Mouse (Mus musculus) c-Kit-positive CD71-positive TER-119-positive erythroid progenitor cells, embryonic 14.5 days (primary cell): Measurements from ENCODE around the gene Tff2.

ENCODE experiments used
- DNase-seq: peaks from one replicate; pipeline ENCODE4 v3.0.0-alpha.2; 2013; ENCODE audit warnings: low spot score

Gene Tff2

DNA sequence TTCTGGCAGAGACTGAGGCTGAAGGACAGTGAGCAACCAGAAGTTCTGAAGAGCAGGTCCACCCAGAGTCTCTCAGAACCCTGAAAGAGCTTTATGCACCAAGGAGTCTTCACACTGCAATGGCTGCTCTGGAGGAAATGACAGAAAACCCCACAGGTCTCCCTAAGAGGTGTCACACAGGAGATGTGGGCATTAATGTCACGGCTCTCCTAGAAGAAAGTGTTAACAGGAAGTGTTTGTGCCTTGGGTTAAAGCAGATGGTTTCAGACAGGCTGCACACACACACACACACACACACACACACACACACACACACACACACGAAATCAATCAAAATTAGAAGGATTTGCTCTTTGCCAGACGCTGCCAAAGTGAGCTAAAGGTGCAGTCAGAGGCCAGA lies 7.8 kb downstream of the Tff2 start:
- DNase-seq, result no peak

DNA sequence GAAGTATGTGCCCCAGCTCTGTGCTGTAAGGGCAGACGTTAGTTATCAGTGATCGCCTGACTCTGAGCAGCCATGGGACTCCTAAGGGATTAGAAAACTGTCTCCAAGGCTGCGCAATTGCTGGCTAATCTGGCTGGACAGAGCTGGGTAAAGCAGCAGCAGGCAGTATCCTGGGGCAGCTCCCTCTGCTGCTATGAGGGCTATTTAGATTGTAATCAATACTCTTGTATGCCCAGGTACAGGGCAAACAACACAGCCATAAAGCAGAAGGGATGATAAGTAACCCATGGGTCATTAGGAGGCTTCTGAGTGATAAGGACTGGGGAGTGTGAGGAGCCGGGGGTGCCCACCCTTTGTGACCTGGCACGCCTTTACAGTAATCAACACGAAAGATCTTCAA lies 9.2 kb downstream of the Tff2 start:
- DNase-seq, result no peak

DNA sequence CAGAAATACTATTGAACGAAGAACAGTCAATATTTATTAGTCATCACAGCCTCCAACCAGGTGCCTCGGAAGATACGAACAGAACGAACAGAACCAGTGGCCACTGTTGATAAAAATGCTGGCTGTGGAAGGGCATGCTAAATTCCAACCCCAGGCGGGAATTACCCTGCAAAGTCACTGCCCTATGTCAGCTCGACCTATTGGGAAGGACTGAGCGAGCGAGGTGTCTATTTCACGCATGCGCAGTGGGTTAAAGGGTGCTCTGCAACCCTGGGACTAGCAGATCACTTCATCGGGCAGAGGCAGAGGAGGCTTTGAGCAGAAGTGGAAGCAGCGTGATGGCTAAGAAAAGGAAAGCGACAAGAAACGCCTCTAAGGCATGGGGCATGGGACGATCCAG lies 10.3 kb downstream of the Tff2 start:
- no peak for DNase-seq

DNA sequence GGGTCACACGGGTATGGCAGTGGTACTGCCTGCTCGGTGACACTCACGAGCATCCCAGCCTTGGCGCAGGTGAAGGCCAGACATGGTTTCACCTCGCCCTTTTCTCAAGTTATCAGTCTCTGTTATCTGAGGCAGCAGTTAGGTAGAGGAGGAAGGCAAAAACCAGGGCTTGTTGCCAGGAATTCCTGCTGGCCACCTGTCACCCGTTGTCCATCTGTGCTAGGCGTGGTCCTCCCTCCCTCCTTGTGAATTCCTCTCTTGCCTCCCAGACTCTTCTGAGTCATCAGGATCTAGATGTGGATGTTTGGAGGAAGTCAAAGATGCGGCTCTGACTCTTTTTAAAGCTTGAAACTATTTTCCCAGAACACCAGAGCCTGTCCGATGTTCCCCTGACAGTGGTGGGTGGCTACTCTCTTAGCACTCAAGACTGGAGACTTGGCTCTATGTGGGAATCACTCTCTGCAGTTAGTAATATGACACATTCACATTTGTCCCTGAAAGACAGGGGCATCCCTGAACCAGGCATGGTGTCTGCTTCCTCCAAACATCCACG lies 12.7 kb downstream of the Tff2 start:
- no peak for DNase-seq

DNA sequence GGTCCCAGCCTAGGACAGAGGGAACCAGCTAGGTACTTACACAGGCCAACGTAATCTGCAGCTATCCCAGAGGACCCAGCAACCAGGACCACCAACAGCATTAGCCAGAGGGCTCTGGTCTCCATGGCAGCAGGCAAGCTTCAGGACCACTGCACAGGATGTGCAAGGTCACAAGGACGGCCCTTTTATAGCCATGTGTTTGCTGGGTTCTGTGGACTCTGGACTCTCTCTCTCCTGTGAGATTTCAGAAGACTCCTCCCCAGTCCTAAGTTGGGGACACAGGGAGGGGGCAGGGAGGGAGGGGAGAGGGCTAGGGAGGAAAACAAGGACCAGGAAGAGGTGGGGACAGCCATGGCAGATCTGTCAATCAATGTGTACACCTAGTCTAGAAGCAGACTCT lies 14.6 kb downstream of the Tff2 start, which contains the start of gene Tff3:
TSS of gene Tff3 (minus strand) at position 195 of the 400 bp plus-strand sequence.
- DNase-seq, result no peak

DNA sequence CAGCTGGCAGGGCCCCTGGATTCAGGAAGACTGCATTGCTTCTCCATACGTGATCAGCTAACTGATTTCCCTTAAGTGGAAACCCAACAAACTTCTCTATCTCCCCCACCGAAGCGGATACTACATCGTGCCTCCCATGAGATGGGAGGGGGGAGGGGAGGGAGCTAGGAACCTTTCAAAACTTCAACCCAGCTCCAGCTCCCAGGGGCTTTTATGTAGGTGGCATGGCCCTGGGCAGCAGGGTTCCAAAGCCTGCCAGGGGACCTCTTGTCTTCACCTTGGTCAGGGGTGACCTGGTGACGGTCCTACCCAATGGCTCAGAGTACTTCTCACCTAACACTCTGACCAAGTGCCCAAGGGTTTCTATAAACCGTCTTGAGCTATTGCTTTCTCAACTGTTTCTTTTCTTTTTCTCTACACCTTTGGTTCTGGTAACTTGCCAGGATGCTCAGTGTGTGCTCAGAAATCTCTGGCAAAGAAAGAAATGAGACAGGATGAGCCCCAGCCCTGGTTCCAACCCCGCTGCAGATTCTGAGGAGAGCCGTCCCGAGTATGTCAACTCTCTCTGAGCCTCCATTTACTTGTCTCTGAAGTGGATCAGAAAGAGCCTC lies 15.3 kb downstream of the Tff2 start:
- DNase-seq, result no peak

DNA sequence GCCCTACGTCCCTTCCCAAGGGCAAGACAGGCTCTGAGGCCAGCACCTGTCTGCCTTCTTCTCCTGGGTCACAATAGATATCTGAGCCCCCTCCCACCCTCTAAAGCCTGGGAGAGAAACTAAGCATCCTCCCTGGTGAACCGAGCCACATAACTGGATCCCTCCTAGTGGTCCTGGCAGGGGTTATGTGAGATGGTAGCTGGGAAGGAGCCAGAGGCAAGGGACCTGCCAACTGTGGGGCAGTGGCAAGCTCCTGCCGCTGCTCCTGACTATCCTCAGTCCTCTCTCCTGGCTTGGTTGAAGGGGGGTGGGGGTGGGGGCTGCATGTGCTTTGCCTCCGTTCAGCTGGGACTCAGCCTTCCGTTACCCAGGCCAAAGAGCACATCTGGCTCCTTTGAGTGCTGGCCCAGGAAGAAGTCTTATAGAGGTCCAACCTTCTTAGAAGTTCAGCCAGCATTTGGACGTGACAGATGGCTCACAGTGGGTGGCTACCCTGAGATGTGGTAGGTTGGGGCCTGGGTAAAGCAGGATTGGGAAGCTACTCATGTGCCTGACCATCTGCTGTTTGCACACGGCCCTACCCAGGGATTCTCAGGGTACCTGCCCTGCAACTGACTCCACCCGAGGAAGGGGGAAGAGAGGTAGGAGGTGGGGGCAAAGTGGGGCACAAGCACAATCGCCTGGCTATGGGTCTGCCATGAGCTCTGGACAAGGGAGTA lies 18.4 kb downstream of the Tff2 start:
- DNase-seq, result no peak

DNA sequence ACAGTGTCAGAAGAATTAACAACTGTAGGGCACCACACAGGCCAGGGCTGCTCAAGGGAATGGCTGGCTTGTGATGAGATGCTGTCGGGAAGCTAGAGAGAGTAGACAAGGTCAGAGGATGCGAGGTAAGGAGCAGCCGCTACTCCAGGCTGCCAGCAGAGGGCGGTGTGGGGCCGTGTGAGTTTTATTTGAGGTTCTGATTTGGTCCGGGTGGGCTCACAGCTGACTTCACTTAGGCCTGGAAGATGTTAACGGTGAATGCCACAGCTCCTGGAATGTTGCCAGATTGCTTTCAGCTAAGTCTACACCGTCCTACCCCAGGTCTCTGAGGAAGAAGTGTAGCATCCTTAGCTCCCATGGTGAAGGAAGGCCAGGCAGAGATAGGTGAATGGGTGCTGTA lies 22.1 kb downstream of the Tff2 start:
- DNase-seq, result peak; percentile 46

DNA sequence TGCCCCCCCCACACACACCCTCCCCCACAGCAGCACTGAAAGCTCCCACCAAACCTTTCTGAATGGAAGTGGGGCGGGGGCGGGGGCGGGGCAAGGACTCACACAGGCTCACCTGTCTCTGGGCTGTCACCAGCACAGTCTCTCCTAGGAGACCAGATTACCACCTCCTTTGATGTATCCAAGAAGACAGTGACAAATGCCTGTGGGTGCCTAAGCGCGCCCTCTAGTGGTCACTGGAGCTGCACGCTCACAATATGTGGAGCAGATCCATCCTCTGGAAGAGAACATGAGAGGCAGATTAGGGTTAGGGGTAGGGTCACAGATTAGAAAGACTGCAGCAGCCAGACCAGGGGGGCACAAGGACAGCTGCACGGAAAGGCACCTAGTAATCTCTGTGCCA lies 24.7 kb downstream of the Tff2 start:
- DNase-seq, result peak; percentile 78

DNA sequence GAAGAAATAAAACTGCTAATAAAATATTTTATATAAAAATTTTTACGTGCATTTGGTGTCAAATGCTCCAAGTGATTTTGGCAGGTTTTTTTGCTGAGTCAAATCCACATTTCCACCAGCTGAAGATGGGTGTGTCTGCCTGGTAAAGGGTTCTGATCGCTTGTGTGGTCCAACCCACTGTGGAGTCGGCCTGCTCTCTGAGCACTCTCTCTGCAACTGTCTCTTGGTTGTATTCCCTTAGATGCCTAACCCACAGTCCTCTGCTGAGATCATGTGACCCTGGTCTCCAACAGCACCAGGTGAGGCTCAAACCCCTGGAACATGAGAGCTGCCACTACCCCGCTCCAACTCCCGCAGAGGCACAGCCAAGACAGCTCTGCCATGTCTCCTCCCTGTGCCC lies 26.1 kb downstream of the Tff2 start:
- DNase-seq, result no peak

DNA sequence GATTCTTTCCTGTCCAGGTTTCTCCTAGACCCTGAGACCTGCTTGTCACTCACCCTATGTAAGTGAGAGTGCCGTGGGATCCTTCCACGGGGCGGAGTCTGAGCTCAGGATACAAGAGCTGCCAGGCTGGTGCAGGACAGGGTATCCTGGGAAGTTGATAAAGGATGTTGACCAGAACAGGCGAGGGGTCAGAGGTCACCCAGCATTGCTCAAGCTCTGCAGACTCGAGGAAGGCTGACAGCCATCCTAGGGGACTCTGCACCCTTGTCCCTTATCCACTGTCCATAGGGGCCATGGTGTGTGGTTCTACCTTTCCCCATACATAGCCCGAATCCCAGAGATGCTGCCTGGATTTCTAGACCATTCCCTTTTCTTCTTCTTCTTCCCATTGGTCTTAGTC lies 28.0 kb downstream of the Tff2 start:
- no peak for DNase-seq

DNA sequence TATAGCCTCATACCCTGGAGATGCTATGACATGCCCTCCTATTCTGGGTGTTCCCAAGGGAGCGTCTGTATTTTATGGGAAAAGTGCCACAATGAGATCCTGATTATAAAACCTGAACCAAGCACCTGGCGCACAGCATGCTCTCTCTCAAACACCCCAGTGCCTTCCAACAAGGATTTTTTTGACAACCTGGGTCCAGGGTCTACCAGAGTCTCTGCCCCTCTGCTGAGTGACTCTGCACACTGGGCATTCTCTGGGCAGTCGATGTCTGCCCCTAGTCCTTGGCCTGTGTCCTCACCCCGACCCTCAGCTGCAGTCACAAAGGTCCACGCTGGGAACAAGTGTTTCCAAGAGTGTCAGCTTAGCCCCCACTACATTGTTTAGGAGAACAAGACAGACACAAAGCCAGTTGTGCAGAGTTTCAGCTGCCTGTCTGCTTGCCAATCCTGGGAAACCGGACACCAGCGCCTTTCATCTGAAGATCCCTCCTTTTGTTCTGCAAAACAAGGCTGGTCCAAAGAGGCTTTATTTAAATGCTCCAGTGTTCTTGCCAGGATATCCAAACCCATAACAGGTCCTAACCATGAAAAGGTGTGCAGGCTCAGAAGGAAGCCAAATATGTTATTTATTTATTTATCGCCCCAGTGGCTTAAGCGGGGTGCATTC lies 30.8 kb downstream of the Tff2 start:
- DNase-seq, result no peak

DNA sequence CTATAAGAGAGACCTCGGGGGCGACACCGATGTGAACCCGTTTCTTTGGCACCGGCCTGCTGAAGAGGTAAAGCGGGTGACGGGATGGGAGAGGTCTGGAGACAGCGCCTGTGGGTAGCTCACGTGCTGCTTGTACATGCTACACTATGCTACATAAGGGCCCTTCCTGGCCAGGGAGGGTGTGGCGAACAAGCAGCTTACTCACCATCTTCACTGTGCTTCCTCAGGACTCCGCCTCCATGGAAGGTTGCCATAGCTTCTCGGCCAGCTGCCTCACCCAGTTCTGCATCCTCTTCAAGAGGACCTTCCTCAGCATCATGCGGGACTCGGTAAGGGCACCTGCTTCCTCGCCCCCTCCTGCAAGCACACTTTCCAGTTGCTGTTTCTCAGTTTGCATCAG lies 35.7 kb downstream of the Tff2 start:
- DNase-seq, result no peak

DNA sequence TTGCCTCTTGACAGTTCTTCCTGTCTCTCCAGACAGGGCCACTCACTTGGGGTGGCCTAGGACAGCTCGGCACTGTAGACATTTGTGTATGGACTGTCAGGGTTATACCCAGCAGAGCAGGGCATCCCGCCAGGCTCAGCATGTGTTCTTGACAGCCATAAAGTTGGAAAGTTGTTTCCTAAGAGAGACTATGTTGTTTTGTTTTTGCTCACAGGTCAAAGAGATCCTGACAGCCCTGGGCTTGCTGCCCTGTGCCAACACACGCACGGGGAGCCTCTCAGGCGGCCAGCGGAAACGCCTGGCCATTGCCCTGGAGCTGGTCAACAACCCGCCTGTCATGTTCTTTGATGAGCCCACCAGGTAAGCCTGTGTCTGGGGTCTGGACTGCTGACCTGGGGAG lies 40.3 kb downstream of the Tff2 start:
- DNase-seq, result no peak

DNA sequence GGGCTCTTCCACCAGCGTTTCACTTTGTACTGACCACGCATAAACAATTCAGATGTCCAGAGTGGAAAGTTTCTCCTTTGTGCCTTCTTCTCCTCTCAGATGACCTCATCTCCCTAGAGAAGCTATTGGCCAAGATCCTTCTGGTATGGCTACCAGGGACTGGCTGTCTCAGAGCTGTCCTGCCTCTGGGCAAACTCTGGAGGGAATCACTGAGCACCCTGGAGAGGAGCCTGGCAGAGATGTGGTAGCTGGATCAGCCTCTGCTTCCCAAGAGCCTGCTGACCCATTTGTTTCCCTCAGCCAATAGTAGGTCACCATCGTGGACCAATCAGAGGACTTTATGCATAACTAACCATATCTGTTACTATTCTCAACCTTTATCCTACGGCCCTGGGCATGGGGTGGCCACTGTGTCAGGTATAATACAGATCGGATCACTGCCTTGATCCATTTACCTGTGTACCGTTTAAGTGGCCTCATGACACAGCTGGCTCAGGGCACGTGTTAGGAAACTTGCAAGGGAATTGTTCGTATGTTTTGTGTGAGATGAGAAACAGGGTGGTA lies 41.0 kb downstream of the Tff2 start:
- DNase-seq, result no peak

DNA sequence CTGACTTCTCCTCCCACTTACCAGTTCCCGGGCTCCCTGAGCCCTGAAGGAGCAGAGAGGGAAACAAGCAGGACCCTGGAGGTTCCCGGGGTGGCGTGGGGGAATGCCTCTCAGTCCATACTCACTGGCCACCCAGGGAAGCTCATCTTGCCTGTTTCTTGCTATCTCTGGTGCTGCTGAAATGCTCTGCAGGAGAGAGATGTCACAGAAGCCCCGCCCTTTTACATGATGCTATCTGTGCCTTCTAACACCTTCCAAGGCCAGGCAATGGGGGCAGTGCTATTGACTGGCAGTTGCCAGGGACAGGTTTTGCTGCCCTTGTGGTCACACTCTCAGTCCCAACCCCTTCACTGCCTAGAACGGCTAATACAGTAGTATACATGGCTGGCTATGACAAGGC lies 45.3 kb downstream of the Tff2 start:
- no peak for DNase-seq

DNA sequence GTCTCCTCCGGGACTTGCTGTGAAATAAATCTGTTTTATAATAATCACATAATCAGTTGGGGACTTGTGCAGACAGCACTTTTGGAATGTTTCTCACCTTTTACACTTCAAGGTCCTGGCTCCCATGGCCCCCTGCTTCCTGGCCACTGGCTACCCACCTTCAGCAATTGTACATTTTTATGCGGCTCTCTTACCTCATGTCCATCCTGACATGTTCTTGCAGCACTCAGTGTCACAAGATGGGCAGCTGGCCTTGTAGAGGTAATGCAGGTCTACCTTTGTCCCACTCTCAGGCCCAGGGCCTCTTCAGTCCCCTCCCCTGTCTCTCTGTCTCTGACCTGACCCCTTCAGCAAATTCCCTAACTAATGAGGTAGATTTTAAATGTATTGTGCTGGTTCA lies 47.2 kb downstream of the Tff2 start:
- DNase-seq, result no peak

DNA sequence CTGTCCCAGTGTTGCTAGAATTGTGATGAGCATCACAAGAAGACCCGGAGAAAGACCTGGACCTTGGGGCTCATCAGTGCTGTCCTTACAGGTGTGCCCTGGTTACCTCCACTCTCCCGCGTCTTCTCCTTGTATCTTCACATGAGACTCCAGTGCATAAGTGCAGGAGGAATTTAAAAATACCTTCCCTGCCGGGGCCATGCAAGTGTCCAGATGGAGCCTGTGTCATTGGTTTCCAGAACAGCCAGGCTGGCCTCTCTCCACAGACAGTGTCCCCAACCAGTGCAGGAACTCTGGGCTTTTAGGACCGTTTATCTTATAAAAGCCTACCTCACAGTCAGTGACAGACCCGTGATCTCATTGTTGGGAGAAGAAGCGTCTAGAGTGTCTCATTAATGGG lies 48.5 kb downstream of the Tff2 start:
- DNase-seq, result no peak

DNA sequence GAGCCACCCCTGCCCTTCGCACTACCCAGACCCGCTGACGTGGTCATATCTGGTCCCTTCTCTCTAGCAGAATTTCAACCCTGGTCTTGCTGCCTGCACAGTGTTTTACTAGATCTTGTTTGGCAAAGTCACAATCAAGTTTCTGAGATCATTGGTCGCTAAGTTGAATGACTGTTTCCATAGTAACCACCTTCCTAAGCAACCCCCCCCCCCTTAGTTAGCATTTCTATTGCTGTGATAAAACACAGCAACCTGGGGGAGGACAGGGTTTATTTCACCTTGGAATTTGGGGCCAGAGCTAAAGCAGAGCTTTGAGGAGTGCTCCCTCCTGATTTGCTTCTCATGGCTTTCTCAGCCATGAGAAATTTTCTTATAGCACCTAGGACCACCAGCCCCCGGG lies 49.3 kb downstream of the Tff2 start:
- DNase-seq, result no peak
